Comparison of ENCODE assay signal across 8 mouse cellular contexts in the genomic region with DNA sequence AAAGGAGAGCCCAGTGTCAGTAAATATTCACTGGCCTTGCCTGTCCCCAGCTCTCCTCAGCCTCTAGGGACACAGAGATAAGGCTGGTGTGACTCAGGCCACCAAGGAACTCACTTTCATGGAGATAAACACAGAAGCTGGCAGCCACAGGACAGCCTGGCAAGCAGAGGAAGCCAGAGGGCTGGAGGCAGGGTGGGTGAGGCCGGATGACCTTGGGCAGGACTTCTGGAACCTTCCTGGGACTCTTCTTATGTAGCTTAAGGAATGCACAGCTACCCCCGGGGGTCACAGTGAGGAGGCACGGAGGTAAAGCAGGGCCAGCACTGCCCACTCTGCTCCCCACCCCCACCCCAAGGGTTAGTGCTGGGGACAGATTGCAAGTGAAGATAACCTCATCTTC. TPM values are rescaled to one million over a fixed set of nuclear protein-coding genes. Genes with fewer than 3 reads are reported as not detected.
DNase-seq lines count a peak whose midpoint lies in the region; ATAC-seq and TF ChIP-seq lines count a peak whose summit lies in the region.
"Had no signal": no experiment of that assay in that cellular context is flagged by ENCODE, and none has a peak within 500 bp of the region (broad histone marks: within the 10 kb centered on the region; RNA-seq: fewer than 3 reads in every experiment).

No protein-coding gene starts in this region.

- DNase-seq in lung, adult 18-20 months, result peak; percentile 38 to 39
- no peak for DNase-seq in lung, postnatal 10 days
- peak; percentile 32 to 36 for DNase-seq in adrenal gland, adult 18-20 months (ENCODE audit: low spot score in 2 of 2)
- DNase-seq in adrenal gland, postnatal 36 days, result peak; percentile 73 to 75
- no peak for DNase-seq in layer of hippocampus, postnatal 36 days
- no peak for DNase-seq in midbrain, embryonic 11.5 days (ENCODE audit: low spot score, missing footprints)

- H3K27me3 ChIP-seq in intestine, postnatal 0 days (replicated peaks; ENCODE audit: control insufficient read depth, insufficient read depth, low read length), result no peaks in the 10 kb centered on the region
- H3K27me3 ChIP-seq in midbrain, embryonic 11.5 days (ENCODE audit: control insufficient read depth, insufficient read depth, low read length), result no peaks in the 10 kb centered on the region
- H3K27me3 ChIP-seq: liver, embryonic 12.5 days had no signal

- peaks cover 12% of the 10 kb centered on the region for H3K4me1 ChIP-seq in intestine, postnatal 0 days (replicated peaks; ENCODE audit: control insufficient read depth, insufficient read depth, low read length)
- H3K4me1 ChIP-seq in midbrain, embryonic 11.5 days (ENCODE audit: control insufficient read depth, insufficient read depth, low read length), result no peaks in the 10 kb centered on the region

- H3K9me3 ChIP-seq in intestine, postnatal 0 days (ENCODE audit: control insufficient read depth), result no peaks in the 10 kb centered on the region
- H3K9me3 ChIP-seq in midbrain, embryonic 11.5 days (ENCODE audit: control insufficient read depth, low read length), result no peaks in the 10 kb centered on the region
- H3K9me3 ChIP-seq: liver, embryonic 12.5 days had no signal

- H3K36me3 ChIP-seq in intestine, postnatal 0 days (ENCODE audit: control insufficient read depth, insufficient read depth), result no peaks in the 10 kb centered on the region
- no peaks in the 10 kb centered on the region for H3K36me3 ChIP-seq in midbrain, embryonic 11.5 days (ENCODE audit: control insufficient read depth, insufficient read depth, low read length)
- H3K36me3 ChIP-seq: liver, embryonic 12.5 days had no signal

- no peak overlapping the region for H3K4me2 ChIP-seq in intestine, postnatal 0 days (replicated peaks; ENCODE audit: low read depth)
- H3K4me2 ChIP-seq in midbrain, embryonic 11.5 days, result no peak overlapping the region
- H3K4me2 ChIP-seq: liver, embryonic 12.5 days had no signal

- WGBS in intestine, postnatal 0 days, result 53% methylated on average over 3 of the region's 3 CpGs
- WGBS in midbrain, embryonic 11.5 days, result 71% methylated on average over 3 of the region's 3 CpGs

- no peak for ATAC-seq in intestine, postnatal 0 days
- ATAC-seq in midbrain, embryonic 11.5 days (ENCODE audit: low FRiP score), result no peak
- ATAC-seq: liver, embryonic 12.5 days had no signal

- no peak for TF ChIP-seq CTCF in intestine, postnatal 0 days (IDR thresholded peaks at IDR 0.05; ENCODE audit: low read depth)

- 0 out of 2 replicates have a peak overlapping the region, but pooled peaks have one; percentile 7 for H3K9ac ChIP-seq in intestine, postnatal 0 days (ENCODE audit: low read depth, low read length)
- no peak overlapping the region for H3K9ac ChIP-seq in midbrain, embryonic 11.5 days (ENCODE audit: low read length)
- H3K9ac ChIP-seq: liver, embryonic 12.5 days had no signal

- H3K27ac ChIP-seq in intestine, postnatal 0 days (ENCODE audit: low read depth, low read length), result no peak overlapping the region
- H3K27ac ChIP-seq in midbrain, embryonic 11.5 days (ENCODE audit: low read depth, low read length), result no peak overlapping the region
- H3K27ac ChIP-seq: liver, embryonic 12.5 days had no signal

- no peak overlapping the region for H3K4me3 ChIP-seq in intestine, postnatal 0 days (ENCODE audit: low read depth, low read length)
- H3K4me3 ChIP-seq in midbrain, embryonic 11.5 days (ENCODE audit: low read depth, low read length), result no peak overlapping the region
- H3K4me3 ChIP-seq: liver, embryonic 12.5 days had no signal

RNA-seq across cellular contexts. Expression of gene Tsen2, which starts 43.3 kb away (rescaled TPM):
- total RNA-seq in adrenal gland, adult 18-20 months (2021), result 1 to 10 TPM; 6.8 to 8.7 TPM
- total RNA-seq in adrenal gland, postnatal 36 days (2021), result 10 to 100 TPM; 11.1 to 13.4 TPM
- polyA plus RNA-seq in intestine, postnatal 0 days (2015; fragmentation: Nextera tagmentation; extraction: Ambion mirVana), result 5.8 and 6.3 TPM in 2 replicates
- total RNA-seq in layer of hippocampus, postnatal 36 days (2021), result 10 to 100 TPM; 20.6 to 26.8 TPM
- 29.0 and 32.7 TPM in 2 replicates for polyA plus RNA-seq in midbrain, embryonic 11.5 days (2014; fragmentation: Nextera tagmentation; extraction: Ambion mirVana)

Comparison
In these comparisons a context has a peak if more than half of its experiments do, and no peak if none do; other contexts are left out.
1. DNase-seq: peak in lung, adult 18-20 months (2 of 2), adrenal gland, adult 18-20 months (2 of 2) and adrenal gland, postnatal 36 days (2 of 2); none in lung, postnatal 10 days (single experiment), layer of hippocampus, postnatal 36 days (0 of 2) and midbrain, embryonic 11.5 days (single experiment).